Mouse (Mus musculus) megakaryocyte, embryonic 14.5 days (primary cell): ENCODE results near the gene Bricd5.

Experiments used
- FLI1 ChIP-seq: IDR thresholded peaks from 2 replicates; pipeline ENCODE4 v1.6.1; 2012; ENCODE audit warnings: low read length, inconsistent platforms, mixed read lengths
- GATA1 ChIP-seq: IDR thresholded peaks from 3 replicates; pipeline ENCODE4 v1.6.1; 2012; ENCODE audit warnings: mixed read lengths, low read length, inconsistent platforms, borderline replicate concordance

DNA sequence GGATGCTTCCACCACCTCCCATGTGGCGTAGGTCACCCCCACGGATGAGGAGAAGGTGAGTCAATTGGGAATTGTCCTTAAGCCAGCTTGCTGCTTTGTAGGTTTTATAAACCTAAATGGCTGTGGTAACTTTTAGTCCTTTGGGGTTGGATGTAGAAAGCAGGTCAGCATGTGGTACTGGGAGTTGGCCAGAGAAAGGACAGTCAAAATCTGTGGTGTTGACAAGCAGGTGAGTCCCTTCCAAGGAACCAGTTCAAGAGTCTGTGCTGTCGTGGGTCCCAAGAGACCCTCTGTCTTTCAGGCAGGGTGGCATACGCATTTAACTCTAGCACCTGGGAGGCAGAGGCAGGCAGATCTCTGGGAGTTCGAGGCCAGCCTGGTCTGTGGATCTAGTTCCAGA is 49.2 kb upstream of the Bricd5 start:
- no peak for TF ChIP-seq GATA1
- TF ChIP-seq FLI1, result no peak
